Mouse (Mus musculus): ENCODE results near the gene Cd276. TPM values are rescaled to one million over a fixed set of nuclear protein-coding genes. Genes with fewer than 3 reads are reported as not detected.

Gene Cd276
- total RNA-seq, 2 experiments from 2014 or later: 5.8 to 6.0 TPM

DNA sequence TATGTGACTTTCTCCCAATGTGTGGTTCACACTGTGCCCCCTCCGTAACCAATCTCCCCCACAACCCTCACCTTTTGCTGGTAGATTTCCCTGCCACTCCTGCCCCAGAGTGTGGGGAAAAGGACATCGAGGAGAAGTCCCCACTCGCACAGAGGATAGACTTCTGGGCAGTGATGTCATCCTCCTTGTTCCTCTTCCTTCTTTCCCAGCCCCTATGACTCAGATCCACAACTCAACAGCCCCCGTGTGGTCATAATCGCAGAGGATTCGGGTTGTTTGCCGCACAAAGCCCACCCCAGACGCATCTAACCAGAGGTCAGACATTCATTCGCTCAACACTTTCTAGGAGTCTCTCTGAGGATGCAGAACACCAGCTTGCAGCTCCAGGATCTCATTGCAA lies 3.2 kb downstream of the Cd276 start:
- no peak for DNase-seq (ENCODE audit: low spot score in 2 of 2)

DNA sequence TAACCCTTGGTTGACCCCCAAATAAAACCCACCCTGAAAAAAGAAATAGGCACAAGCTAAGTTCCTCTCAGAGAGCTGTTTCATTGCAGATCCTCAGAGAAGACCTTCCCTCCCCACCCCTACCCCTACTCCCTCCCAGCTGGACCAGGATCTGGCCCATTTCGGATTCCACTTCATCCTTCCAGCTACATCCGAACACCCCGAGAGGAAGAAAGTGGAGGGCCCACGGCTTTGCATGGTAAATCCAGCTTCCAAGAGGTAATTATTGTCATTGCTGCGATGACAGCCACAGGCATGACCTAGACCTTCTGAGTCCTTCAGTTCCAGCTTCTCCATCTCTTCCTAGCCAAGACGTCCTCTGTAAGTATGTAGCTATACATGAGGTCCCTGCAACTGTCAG lies 4.3 kb downstream of the Cd276 start:
- DNase-seq (ENCODE audit: low spot score in 2 of 2): no peak

DNA sequence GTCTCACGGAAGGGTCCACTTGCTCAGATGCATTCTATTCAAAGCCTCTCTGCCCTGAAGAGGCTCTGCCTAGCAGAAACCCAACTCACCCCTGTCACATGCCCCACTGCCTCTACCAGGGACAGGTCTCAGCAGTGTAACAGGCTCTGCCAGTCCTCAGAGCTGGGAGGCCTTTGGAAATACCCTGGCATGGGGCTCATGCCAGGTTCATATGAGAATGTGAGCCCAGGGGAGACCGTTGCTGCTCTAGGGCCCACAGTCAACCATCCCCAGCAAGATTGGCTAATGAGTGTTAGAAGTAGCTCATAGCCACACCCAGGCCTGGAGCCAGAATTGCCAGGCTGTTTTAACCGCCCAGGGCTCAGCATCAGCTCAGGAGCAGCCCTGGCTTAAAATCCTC lies 5.5 kb downstream of the Cd276 start:
- DNase-seq (ENCODE audit: low spot score in 2 of 2): no peak

GRCm38 (mm10) chr9:58548897-58549296 lies 6.3 kb downstream of the Cd276 start:
- DNase-seq (ENCODE audit: low spot score in 2 of 2): no peak

- DNase-seq (ENCODE audit: low spot score in 2 of 2): no peak
Observed at GRCm38 (mm10) chr9:58546630-58547360, 8.4 kb downstream of the Cd276 start.

- DNase-seq (ENCODE audit: low spot score in 2 of 2): no peak
Observed at GRCm38 (mm10) chr9:58545428-58545827, 9.8 kb downstream of the Cd276 start.

GRCm38 (mm10) chr9:58544879-58545324 lies 10.3 kb downstream of the Cd276 start:
- peak in 1 of 2 experiments; percentile 73 for DNase-seq (ENCODE audit: low spot score in 2 of 2)

DNA sequence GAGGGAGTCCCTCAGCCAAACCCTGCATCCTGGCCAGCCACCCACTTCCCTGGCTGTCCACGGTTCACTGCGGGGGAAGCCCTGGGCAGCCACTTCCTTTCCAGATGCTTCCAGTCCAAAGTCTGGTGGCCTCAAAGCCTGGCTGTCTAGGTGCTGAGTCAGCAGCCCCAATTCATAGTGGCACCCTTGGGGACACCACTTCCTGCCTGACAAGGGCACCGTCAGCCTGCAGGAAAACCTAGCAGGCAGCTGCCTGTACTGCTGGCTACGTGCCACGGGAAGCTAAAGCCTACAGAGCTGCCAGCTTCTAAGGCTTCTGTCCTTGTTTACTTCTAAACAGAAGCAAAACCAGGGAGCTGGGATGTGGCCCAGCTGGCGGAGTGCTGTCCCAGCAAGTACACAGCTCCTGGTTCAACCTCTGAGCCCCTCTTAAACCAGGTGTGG lies 13.3 kb downstream of the Cd276 start:
- peak in 1 of 2 experiments; percentile 70 for DNase-seq (ENCODE audit: low spot score in 2 of 2)

- peak in 1 of 2 experiments; percentile 66 for DNase-seq (ENCODE audit: low spot score in 2 of 2)
Observed at GRCm38 (mm10) chr9:58539886-58540285, 15.4 kb downstream of the Cd276 start.

DNA sequence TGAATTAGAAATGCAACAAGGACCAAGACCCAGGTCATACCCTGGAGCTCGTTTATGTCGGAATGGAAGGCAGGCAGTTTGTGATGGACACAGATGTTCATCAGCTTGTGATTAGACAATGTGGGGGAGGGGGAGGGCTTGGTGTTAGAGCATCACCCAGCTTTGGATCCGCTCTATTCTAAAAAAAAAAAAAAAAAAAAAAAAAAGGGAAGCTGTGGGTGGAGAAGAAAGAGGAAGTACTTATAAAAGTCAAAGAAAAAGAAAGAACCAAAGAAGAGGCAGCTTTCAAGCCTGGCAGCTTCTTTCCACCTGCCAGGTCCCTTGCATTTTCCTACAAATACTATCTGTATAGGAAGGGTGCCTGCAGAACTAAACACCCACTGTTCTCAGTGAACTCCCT lies 17.5 kb downstream of the Cd276 start:
- DNase-seq (ENCODE audit: low spot score in 2 of 2): no peak

DNA sequence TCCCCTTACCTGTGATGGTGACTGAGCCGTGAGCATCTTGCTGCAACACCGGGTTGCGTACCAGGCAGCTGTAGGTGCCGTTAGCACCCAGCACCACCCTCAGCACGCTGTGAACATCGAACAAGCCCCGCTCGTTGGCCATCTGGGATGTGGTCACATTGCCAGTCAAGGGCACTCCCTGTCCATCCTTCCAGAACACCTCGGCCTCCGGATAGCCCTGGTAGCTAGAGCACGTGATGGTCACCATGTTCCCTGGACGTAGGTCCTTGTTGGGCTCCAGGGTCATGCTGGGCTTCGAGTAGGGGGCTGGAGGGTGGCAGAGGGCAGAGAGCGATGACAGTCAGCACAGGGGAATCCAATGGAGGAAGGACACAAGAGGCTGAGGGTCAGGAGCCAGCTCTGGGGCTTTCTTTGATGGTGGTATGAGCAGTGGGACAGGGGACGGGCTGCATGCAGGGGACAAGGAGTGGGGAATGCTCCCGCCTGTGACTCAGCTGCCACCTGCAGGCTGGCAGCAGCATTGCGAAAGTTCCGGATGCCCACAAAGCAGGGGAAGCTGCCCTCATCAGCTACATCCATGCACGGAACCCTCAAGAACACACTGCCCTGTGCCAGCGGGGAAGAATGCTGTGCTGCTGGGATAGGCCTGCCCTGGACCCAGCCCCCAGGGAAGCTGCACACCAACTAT lies 19.6 kb downstream of the Cd276 start:
- DNase-seq (ENCODE audit: low spot score in 2 of 2): peak in 1 of 2 experiments; percentile 40

DNA sequence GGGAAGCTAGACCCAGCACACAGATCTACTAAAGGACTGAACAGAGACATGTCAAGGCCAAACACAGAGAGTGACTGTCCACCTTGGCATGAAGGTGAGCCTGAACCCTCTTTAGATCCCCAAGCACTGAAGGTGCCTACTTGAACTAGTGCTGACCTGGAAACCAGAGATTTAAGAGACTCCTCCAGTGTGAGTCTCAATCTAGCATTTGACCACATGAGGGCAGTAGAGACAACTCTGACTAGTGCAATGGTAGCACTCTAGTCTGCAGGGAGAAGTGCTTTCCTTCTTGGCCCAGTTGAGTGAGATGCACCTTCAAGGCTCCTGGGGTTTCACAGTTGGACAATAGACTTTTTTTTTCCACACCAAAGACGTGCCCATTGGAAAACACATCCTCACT lies 20.5 kb downstream of the Cd276 start:
- peak in 1 of 2 experiments; percentile 81 for DNase-seq (ENCODE audit: low spot score in 2 of 2)

GRCm38 (mm10) chr9:58533322-58533721 lies 21.9 kb downstream of the Cd276 start:
- no peak for DNase-seq (ENCODE audit: low spot score in 2 of 2)

DNA sequence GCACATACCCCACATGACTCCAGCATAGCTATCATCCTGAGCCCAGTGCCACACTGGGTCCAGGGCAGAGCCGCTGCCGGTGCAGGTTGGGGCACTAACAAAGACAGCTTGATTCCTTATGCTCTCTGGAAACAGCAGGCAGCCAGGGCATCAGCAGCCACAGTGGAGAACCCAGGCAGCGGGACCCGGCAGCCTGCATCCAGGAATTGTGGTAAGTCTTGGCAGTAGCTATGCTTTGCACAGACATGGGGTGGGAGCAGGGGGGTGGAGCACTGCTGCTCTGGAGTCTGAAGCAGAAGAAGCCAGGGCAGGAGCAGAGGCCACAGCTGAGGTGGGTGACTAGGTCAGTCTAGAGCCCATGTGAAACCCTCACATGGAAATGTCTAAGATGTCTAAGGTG lies 23.0 kb downstream of the Cd276 start:
- no peak for DNase-seq (ENCODE audit: low spot score in 2 of 2)

GRCm38 (mm10) chr9:58530407-58530806 lies 24.8 kb downstream of the Cd276 start:
- no peak for DNase-seq (ENCODE audit: low spot score in 2 of 2)

- no peak for DNase-seq (ENCODE audit: low spot score in 2 of 2)
Observed at GRCm38 (mm10) chr9:58527841-58528240, 27.4 kb downstream of the Cd276 start.

GRCm38 (mm10) chr9:58525108-58525507 lies 30.1 kb downstream of the Cd276 start:
- no peak for DNase-seq (ENCODE audit: low spot score in 2 of 2)

DNA sequence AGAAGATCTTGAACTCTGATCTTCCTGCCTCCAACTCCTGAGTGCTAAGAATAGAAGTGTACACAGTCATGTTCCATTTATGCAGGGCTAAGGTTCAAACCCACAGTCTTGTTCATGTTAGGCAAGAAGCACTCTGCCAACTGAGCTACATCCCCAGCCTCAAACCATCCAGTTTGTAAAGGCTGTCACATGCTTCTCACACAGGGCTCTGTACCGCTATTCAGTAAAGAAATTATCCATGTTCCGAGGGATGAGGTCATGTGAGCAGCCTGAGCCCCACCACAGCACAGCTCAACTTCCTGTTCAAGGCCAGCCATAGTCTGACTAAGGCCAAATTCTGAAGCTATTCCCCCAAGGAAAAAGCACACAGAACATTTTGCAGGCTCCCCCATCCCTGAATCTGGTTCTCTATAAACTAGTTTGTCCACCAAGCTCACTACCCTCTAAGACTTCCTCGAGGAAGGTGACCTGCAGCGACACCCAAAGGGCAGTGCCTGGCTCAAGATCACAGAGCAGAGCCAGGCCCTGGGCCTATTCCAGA lies 33.3 kb downstream of the Cd276 start:
- no peak for DNase-seq (ENCODE audit: low spot score in 2 of 2)

GRCm38 (mm10) chr9:58520816-58521581 lies 34.2 kb downstream of the Cd276 start:
- DNase-seq (ENCODE audit: low spot score in 2 of 2): no peak

DNA sequence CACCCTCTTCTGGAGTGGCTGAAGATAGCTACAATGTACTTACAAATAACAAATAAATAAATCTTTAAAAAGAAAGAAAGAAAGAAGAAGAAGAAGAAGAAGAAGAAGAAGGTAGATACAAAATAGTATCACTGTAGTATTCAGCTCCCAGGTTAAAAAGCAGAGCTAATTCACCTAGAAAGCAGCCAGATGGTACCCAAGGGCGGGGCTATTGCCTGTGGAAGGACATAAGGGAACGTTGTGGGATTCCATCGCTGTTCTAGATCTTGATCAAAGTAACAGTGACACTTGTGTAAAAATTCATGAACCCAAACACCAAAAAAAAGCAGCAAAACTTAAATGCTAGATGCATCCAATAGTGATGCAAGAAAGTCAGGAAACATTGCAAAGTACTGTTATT lies 35.3 kb downstream of the Cd276 start:
- DNase-seq (ENCODE audit: low spot score in 2 of 2): no peak

Measured in layer of hippocampus, adult 18-20 months (tissue).